Mouse (Mus musculus): ENCODE measurements around the gene Krt28. TPM values are rescaled to one million over a fixed set of nuclear protein-coding genes. Genes with fewer than 3 reads are reported as not detected.

Krt28 gene
- not detected for polyA plus RNA-seq (2015; fragmentation: Illumina TruSeq; extraction: RNeasy Lipid Tissue Mini Kit (QIAGEN cat#74804); ENCODE audit: insufficient read depth, low read depth, low replicate concordance)

GRCm38 (mm10) chr11:99374803-99375202, at the start of gene Krt28:
Gene Krt28, minus strand, starts transcription at chr11:99374903.

GRCm38 (mm10) chr11:99422159-99422558, 47.5 kb upstream of the Krt28 start, which contains the start of gene Krt12:
Gene Krt12, minus strand, starts transcription at chr11:99422259.

DNA sequence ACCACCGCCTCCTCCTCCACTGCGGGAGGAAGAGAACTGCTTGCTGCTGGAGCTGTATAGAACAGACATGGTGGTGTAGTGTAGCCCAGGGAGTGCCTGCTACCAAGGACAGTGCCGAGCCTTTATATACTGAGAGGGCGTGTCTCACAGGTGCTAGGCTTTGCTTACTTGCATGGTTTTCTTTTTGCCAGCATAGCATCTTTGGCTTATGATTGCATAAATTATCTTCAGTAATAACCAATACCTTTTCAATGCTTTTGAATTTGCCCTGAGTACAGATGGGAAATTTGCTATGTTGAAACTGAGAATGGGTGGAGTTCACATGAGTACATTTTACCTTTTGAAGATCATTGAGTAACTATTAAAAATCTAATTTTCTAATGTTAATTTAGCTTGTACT, 14.6 kb upstream of the Krt28 start, which contains the start of gene Krt10:
Gene Krt10, minus strand, starts transcription at position 101 of the 400 bp plus-strand sequence.

DNA sequence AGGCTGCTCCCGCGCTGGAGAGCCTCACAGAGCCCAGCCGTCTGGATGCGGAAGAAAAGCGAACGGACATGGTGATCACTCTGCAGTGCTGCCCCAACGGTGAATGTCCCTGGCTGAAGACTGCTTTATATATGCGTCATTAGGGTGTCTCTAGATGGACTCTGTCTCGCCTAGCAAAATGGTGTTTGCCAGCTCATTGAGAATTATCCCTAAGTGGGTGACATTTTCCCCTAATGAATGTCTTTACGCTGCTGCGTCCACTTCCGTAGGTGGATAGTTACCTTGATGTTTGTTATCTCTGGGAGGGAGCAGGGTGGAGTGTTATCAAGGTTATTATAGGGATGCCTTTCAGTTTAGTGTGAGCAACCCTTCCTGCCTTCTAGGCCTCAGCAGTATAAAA, 23.7 kb downstream of the Krt28 start, which contains the start of gene Krt27:
Gene Krt27, minus strand, starts transcription at position 101 of the 400 bp plus-strand sequence.

GRCm38 (mm10) chr11:99337866-99338265, 36.8 kb downstream of the Krt28 start, which contains the start of gene Krt26:
Gene Krt26, minus strand, starts transcription at chr11:99337966.

GRCm38 (mm10) chr11:99322851-99323250, 51.9 kb downstream of the Krt28 start, which contains the start of gene Krt25:
Gene Krt25, minus strand, starts transcription at chr11:99322951.

Other genes starting within 250 kb of the Krt28 start
- gene Ccr7, start 219.8 kb downstream of the Krt28 start, polyA plus RNA-seq (2015; fragmentation: Illumina TruSeq; extraction: RNeasy Lipid Tissue Mini Kit (QIAGEN cat#74804); ENCODE audit: insufficient read depth, low read depth, low replicate concordance), result 0.55 TPM
- gene Smarce1, start 143.9 kb downstream of the Krt28 start, polyA plus RNA-seq (2015; fragmentation: Illumina TruSeq; extraction: RNeasy Lipid Tissue Mini Kit (QIAGEN cat#74804); ENCODE audit: insufficient read depth, low read depth, low replicate concordance), result 17.8 TPM
- gene Krt222, start 130.8 kb downstream of the Krt28 start, polyA plus RNA-seq (2015; fragmentation: Illumina TruSeq; extraction: RNeasy Lipid Tissue Mini Kit (QIAGEN cat#74804); ENCODE audit: insufficient read depth, low read depth, low replicate concordance), result 0.42 TPM
- not detected for gene Krt24, start 89.6 kb downstream of the Krt28 start, polyA plus RNA-seq (2015; fragmentation: Illumina TruSeq; extraction: RNeasy Lipid Tissue Mini Kit (QIAGEN cat#74804); ENCODE audit: insufficient read depth, low read depth, low replicate concordance)
- not detected for gene Krt25, start 52.0 kb downstream of the Krt28 start, polyA plus RNA-seq (2015; fragmentation: Illumina TruSeq; extraction: RNeasy Lipid Tissue Mini Kit (QIAGEN cat#74804); ENCODE audit: insufficient read depth, low read depth, low replicate concordance)
- gene Krt26, start 36.9 kb downstream of the Krt28 start, polyA plus RNA-seq (2015; fragmentation: Illumina TruSeq; extraction: RNeasy Lipid Tissue Mini Kit (QIAGEN cat#74804); ENCODE audit: insufficient read depth, low read depth, low replicate concordance), result not detected
- not detected for gene Krt27, start 23.8 kb downstream of the Krt28 start, polyA plus RNA-seq (2015; fragmentation: Illumina TruSeq; extraction: RNeasy Lipid Tissue Mini Kit (QIAGEN cat#74804); ENCODE audit: insufficient read depth, low read depth, low replicate concordance)
- 3.7 TPM for gene Krt10, start 14.5 kb upstream of the Krt28 start, polyA plus RNA-seq (2015; fragmentation: Illumina TruSeq; extraction: RNeasy Lipid Tissue Mini Kit (QIAGEN cat#74804); ENCODE audit: insufficient read depth, low read depth, low replicate concordance)
- gene Krt12, start 47.4 kb upstream of the Krt28 start, polyA plus RNA-seq (2015; fragmentation: Illumina TruSeq; extraction: RNeasy Lipid Tissue Mini Kit (QIAGEN cat#74804); ENCODE audit: insufficient read depth, low read depth, low replicate concordance), result not detected
- gene Krt20, start 63.2 kb upstream of the Krt28 start, polyA plus RNA-seq (2015; fragmentation: Illumina TruSeq; extraction: RNeasy Lipid Tissue Mini Kit (QIAGEN cat#74804); ENCODE audit: insufficient read depth, low read depth, low replicate concordance), result not detected
- gene Krt23, start 118.2 kb upstream of the Krt28 start, polyA plus RNA-seq (2015; fragmentation: Illumina TruSeq; extraction: RNeasy Lipid Tissue Mini Kit (QIAGEN cat#74804); ENCODE audit: insufficient read depth, low read depth, low replicate concordance), result 2.0 TPM
- not detected for gene Krt39, start 146.4 kb upstream of the Krt28 start, polyA plus RNA-seq (2015; fragmentation: Illumina TruSeq; extraction: RNeasy Lipid Tissue Mini Kit (QIAGEN cat#74804); ENCODE audit: insufficient read depth, low read depth, low replicate concordance)
- not detected for gene Krt40, start 168.3 kb upstream of the Krt28 start, polyA plus RNA-seq (2015; fragmentation: Illumina TruSeq; extraction: RNeasy Lipid Tissue Mini Kit (QIAGEN cat#74804); ENCODE audit: insufficient read depth, low read depth, low replicate concordance)
- gene Krtap3-3, start 176.0 kb upstream of the Krt28 start, polyA plus RNA-seq (2015; fragmentation: Illumina TruSeq; extraction: RNeasy Lipid Tissue Mini Kit (QIAGEN cat#74804); ENCODE audit: insufficient read depth, low read depth, low replicate concordance), result not detected
- not detected for gene Krtap3-2, start 181.9 kb upstream of the Krt28 start, polyA plus RNA-seq (2015; fragmentation: Illumina TruSeq; extraction: RNeasy Lipid Tissue Mini Kit (QIAGEN cat#74804); ENCODE audit: insufficient read depth, low read depth, low replicate concordance)
- not detected for gene Gm11939, start 184.6 kb upstream of the Krt28 start, polyA plus RNA-seq (2015; fragmentation: Illumina TruSeq; extraction: RNeasy Lipid Tissue Mini Kit (QIAGEN cat#74804); ENCODE audit: insufficient read depth, low read depth, low replicate concordance)
- not detected for gene Krtap3-1, start 191.7 kb upstream of the Krt28 start, polyA plus RNA-seq (2015; fragmentation: Illumina TruSeq; extraction: RNeasy Lipid Tissue Mini Kit (QIAGEN cat#74804); ENCODE audit: insufficient read depth, low read depth, low replicate concordance)
- not detected for gene Krtap1-5, start 206.1 kb upstream of the Krt28 start, polyA plus RNA-seq (2015; fragmentation: Illumina TruSeq; extraction: RNeasy Lipid Tissue Mini Kit (QIAGEN cat#74804); ENCODE audit: insufficient read depth, low read depth, low replicate concordance)
- gene Krtap1-4, start 208.8 kb upstream of the Krt28 start, polyA plus RNA-seq (2015; fragmentation: Illumina TruSeq; extraction: RNeasy Lipid Tissue Mini Kit (QIAGEN cat#74804); ENCODE audit: insufficient read depth, low read depth, low replicate concordance), result not detected
- gene Krtap1-3, start 216.4 kb upstream of the Krt28 start, polyA plus RNA-seq (2015; fragmentation: Illumina TruSeq; extraction: RNeasy Lipid Tissue Mini Kit (QIAGEN cat#74804); ENCODE audit: insufficient read depth, low read depth, low replicate concordance), result not detected
- not detected for gene Krtap9-3, start 223.2 kb upstream of the Krt28 start, polyA plus RNA-seq (2015; fragmentation: Illumina TruSeq; extraction: RNeasy Lipid Tissue Mini Kit (QIAGEN cat#74804); ENCODE audit: insufficient read depth, low read depth, low replicate concordance)
- gene Gm11938, start 228.4 kb upstream of the Krt28 start, polyA plus RNA-seq (2015; fragmentation: Illumina TruSeq; extraction: RNeasy Lipid Tissue Mini Kit (QIAGEN cat#74804); ENCODE audit: insufficient read depth, low read depth, low replicate concordance), result not detected
- gene Gm11937, start 235.3 kb upstream of the Krt28 start, polyA plus RNA-seq (2015; fragmentation: Illumina TruSeq; extraction: RNeasy Lipid Tissue Mini Kit (QIAGEN cat#74804); ENCODE audit: insufficient read depth, low read depth, low replicate concordance), result not detected
- gene Krtap2-4, start 239.9 kb upstream of the Krt28 start, polyA plus RNA-seq (2015; fragmentation: Illumina TruSeq; extraction: RNeasy Lipid Tissue Mini Kit (QIAGEN cat#74804); ENCODE audit: insufficient read depth, low read depth, low replicate concordance), result not detected
- gene Gm11562, start 245.5 kb upstream of the Krt28 start, polyA plus RNA-seq (2015; fragmentation: Illumina TruSeq; extraction: RNeasy Lipid Tissue Mini Kit (QIAGEN cat#74804); ENCODE audit: insufficient read depth, low read depth, low replicate concordance), result not detected